In the genomic region with DNA sequence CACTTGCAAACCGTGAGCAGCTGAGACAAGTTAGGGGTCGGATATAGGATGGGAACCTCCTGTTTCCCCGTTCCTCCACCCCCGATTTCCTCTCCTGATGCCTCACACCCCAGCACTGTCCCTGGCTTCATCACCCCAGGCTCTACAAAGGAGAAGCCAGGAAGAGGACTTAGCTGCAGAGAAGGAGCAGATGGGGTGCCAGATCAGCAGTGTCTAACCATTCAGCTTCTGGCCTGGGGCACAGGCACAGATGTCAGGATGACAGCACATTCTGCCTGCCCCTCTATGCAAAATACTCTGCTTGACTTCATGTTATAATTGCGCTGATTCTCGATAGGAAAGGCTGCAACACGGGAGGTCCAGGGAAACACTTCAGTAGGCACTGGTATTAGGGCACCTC, we compare ENCODE assay signal across 10 mouse cellular contexts.
DNase-seq lines count a peak whose midpoint lies in the region; ATAC-seq lines count a peak whose summit lies in the region.
"Had no signal": no experiment of that assay in that cellular context is flagged by ENCODE, and none has a peak within 500 bp of the region (broad histone marks: within the 10 kb centered on the region; RNA-seq: fewer than 3 reads in every experiment).

No protein-coding gene starts in this region.

- WGBS in midbrain, embryonic 10.5 days, result 81% methylated on average over 7 of the region's 7 CpGs
- WGBS in midbrain, embryonic 16.5 days, result 73% methylated on average over 7 of the region's 7 CpGs
- 55% methylated on average over 7 of the region's 7 CpGs for WGBS in hindbrain, embryonic 14.5 days
- WGBS in neural tube, embryonic 14.5 days, result 62% methylated on average over 7 of the region's 7 CpGs

- no peak for ATAC-seq in cerebellum, adult (ENCODE audit: insufficient number of reproducible peaks, low FRiP score, low TSS enrichment)
- ATAC-seq in midbrain, embryonic 16.5 days, result no peak
- peak; percentile 49; the same call in 1 of the 2 replicates for ATAC-seq in hindbrain, embryonic 14.5 days (ENCODE audit: low FRiP score)
- peak; percentile 44; the same call in 1 of the 2 replicates for ATAC-seq in neural tube, embryonic 14.5 days (ENCODE audit: low read depth)
- ATAC-seq in erythroblast, adult 5-6 weeks (replicated peaks; ENCODE audit: low FRiP score, poor library complexity, severe bottlenecking), result no peak
- ATAC-seq: Patski had no signal

- no peaks in the 10 kb centered on the region for H3K27me3 ChIP-seq in midbrain, embryonic 10.5 days (ENCODE audit: low read depth, poor library complexity, severe bottlenecking)
- no peaks in the 10 kb centered on the region for H3K27me3 ChIP-seq in midbrain, embryonic 16.5 days (ENCODE audit: control insufficient read depth, insufficient read depth, low read depth, low read length)
- H3K27me3 ChIP-seq in hindbrain, embryonic 14.5 days (ENCODE audit: control insufficient read depth, insufficient read depth, low read length), result no peaks in the 10 kb centered on the region
- H3K27me3 ChIP-seq in neural tube, embryonic 14.5 days (ENCODE audit: control insufficient read depth, insufficient read depth, low read length), result no peaks in the 10 kb centered on the region
- H3K27me3 ChIP-seq: embryonic facial prominence, embryonic 12.5 days; Patski had no signal

- no peak overlapping the region for H3K4me2 ChIP-seq in midbrain, embryonic 16.5 days (ENCODE audit: low read length)
- no peak overlapping the region for H3K4me2 ChIP-seq in hindbrain, embryonic 14.5 days (replicated peaks)
- no peak overlapping the region for H3K4me2 ChIP-seq in neural tube, embryonic 14.5 days (ENCODE audit: low read depth, low read length)
- H3K4me2 ChIP-seq: embryonic facial prominence, embryonic 12.5 days had no signal

- H3K4me1 ChIP-seq in midbrain, embryonic 10.5 days, result peaks cover 29% of the 10 kb centered on the region
- no peaks in the 10 kb centered on the region for H3K4me1 ChIP-seq in midbrain, embryonic 16.5 days (ENCODE audit: control insufficient read depth, insufficient read depth, low read length)
- H3K4me1 ChIP-seq in hindbrain, embryonic 14.5 days (replicated peaks; ENCODE audit: control insufficient read depth, insufficient read depth, low read length), result peaks cover 3% of the 10 kb centered on the region; the same call in 1 of the 2 replicates
- H3K4me1 ChIP-seq in neural tube, embryonic 14.5 days (ENCODE audit: control insufficient read depth, insufficient read depth, low read length), result 0 out of 2 replicates have a peak, but pooled peaks cover 5% of the 10 kb centered on the region

- H3K4me3 ChIP-seq in midbrain, embryonic 10.5 days, result no peak overlapping the region
- H3K4me3 ChIP-seq in midbrain, embryonic 16.5 days (ENCODE audit: low read depth, low read length), result no peak overlapping the region
- no peak overlapping the region for H3K4me3 ChIP-seq in hindbrain, embryonic 14.5 days (replicated peaks; ENCODE audit: low read length)
- H3K4me3 ChIP-seq in neural tube, embryonic 14.5 days (ENCODE audit: low read depth, low read length), result no peak overlapping the region
- H3K4me3 ChIP-seq: embryonic facial prominence, embryonic 12.5 days had no signal

- H3K9me3 ChIP-seq in midbrain, embryonic 10.5 days (replicated peaks), result no peaks in the 10 kb centered on the region
- no peaks in the 10 kb centered on the region for H3K9me3 ChIP-seq in midbrain, embryonic 16.5 days (replicated peaks; ENCODE audit: control insufficient read depth, low read length, poor library complexity, severe bottlenecking)
- H3K9me3 ChIP-seq in hindbrain, embryonic 14.5 days (ENCODE audit: control insufficient read depth, low read length), result no peaks in the 10 kb centered on the region
- H3K9me3 ChIP-seq in neural tube, embryonic 14.5 days (ENCODE audit: control insufficient read depth, low read length), result no peaks in the 10 kb centered on the region
- H3K9me3 ChIP-seq: embryonic facial prominence, embryonic 12.5 days had no signal

- H3K9ac ChIP-seq in midbrain, embryonic 16.5 days (ENCODE audit: low read depth, low read length), result no peak overlapping the region
- H3K9ac ChIP-seq in hindbrain, embryonic 14.5 days, result no peak overlapping the region
- H3K9ac ChIP-seq in neural tube, embryonic 14.5 days (replicated peaks; ENCODE audit: low read depth, low read length), result no peak overlapping the region
- H3K9ac ChIP-seq: embryonic facial prominence, embryonic 12.5 days had no signal

- H3K27ac ChIP-seq in midbrain, embryonic 10.5 days (replicated peaks), result peak overlapping the region; percentile 18; the same call in 1 of the 2 replicates
- H3K27ac ChIP-seq in midbrain, embryonic 16.5 days (ENCODE audit: low read length), result no peak overlapping the region
- no peak overlapping the region for H3K27ac ChIP-seq in hindbrain, embryonic 14.5 days
- H3K27ac ChIP-seq in neural tube, embryonic 14.5 days (ENCODE audit: low read depth, low read length), result no peak overlapping the region

- peaks cover 4% of the 10 kb centered on the region; the same call in 1 of the 2 replicates for H3K36me3 ChIP-seq in midbrain, embryonic 10.5 days
- peaks cover 6% of the 10 kb centered on the region for H3K36me3 ChIP-seq in midbrain, embryonic 16.5 days (ENCODE audit: control insufficient read depth, insufficient read depth, low read length)
- H3K36me3 ChIP-seq in hindbrain, embryonic 14.5 days (replicated peaks; ENCODE audit: control insufficient read depth, insufficient read depth), result peaks cover 29% of the 10 kb centered on the region
- H3K36me3 ChIP-seq in neural tube, embryonic 14.5 days (ENCODE audit: control insufficient read depth, insufficient read depth, low read length), result no peaks in the 10 kb centered on the region
- H3K36me3 ChIP-seq: embryonic facial prominence, embryonic 12.5 days had no signal

- peak; percentile 36 for DNase-seq in cerebellum, adult 9-11 months
- DNase-seq in midbrain, embryonic 10.5 days (ENCODE audit: low spot score), result no peak
- DNase-seq in hindbrain, embryonic 14.5 days (ENCODE audit: low spot score), result no peak
- no peak for DNase-seq in layer of hippocampus, postnatal 25 days (ENCODE audit: extremely low spot score in 1 of 2, low spot score in 1 of 2)

Comparison
In these comparisons a context has a peak if more than half of its experiments do, and no peak if none do; other contexts are left out.
1. ATAC-seq: peak in hindbrain, embryonic 14.5 days (single experiment) and neural tube, embryonic 14.5 days (single experiment); none in cerebellum, adult (single experiment), midbrain, embryonic 16.5 days (single experiment) and erythroblast, adult 5-6 weeks (single experiment).